Mouse (Mus musculus): ENCODE results near the gene Hist1h2bk. TPM values are rescaled to one million over a fixed set of nuclear protein-coding genes. Genes with fewer than 3 reads are reported as not detected.
A peak's percentile ranks its signal among the peaks of the same experiment; 100 is the strongest.

Hist1h2bk gene
- total and polyA plus RNA-seq, 3 experiments: 5.7 to 2,495 TPM; not detected in 1

- Histone ChIP-seq H3K27me3 (ENCODE audit: control insufficient read depth in 1 of 2, insufficient read depth in 2 of 2, low read length in 2 of 2) (no peaks in the 10 kb centered on the region), H3K36me3 (ENCODE audit: control insufficient read depth in 1 of 2, insufficient read depth in 2 of 2, low read length in 2 of 2) (peaks cover 0 to 21% of the 10 kb centered on the region in 2 experiments; a peak in 2 of 4 replicates), H3K9ac (ENCODE audit: control insufficient read depth, low read depth, low read length, poor library complexity, severe bottlenecking) (peak overlapping the region; percentile 73), H3K4me1 (ENCODE audit: control insufficient read depth in 1 of 2, insufficient read depth in 2 of 2, low read length in 2 of 2) (no peaks in the 10 kb centered on the region; a peak in 1 of 4 replicates), H3K4me3 (ENCODE audit: control insufficient read depth in 1 of 2, insufficient read depth in 1 of 2, low read depth in 2 of 2, low read length in 2 of 2) (no peak overlapping the region), H3K27ac (ENCODE audit: control insufficient read depth, low read depth, low read length) (peak overlapping the region; percentile 92), H3K9me3 (replicated peaks; ENCODE audit: insufficient read depth, low read length) (no peaks in the 10 kb centered on the region), H3K79me2 (ENCODE audit: control insufficient read depth, insufficient read depth, low read length, poor library complexity) (no peaks in the 10 kb centered on the region; the same call in 1 of the 2 replicates)
- TF ChIP-seq TBP (IDR thresholded peaks at IDR 0.05; ENCODE audit: low read depth, low read length) (peak; percentile 91), MXI1 (IDR thresholded peaks at IDR 0.05; ENCODE audit: low read depth, low read length) (no peak), UBTF (IDR thresholded peaks at IDR 0.05; ENCODE audit: borderline replicate concordance, insufficient read depth, low read depth, low read length) (no peak)
- peak; percentile 61 for DNase-seq (ENCODE audit: low read depth, low spot score)
Observed at GRCm38 (mm10) chr13:22039364-22039763, 3.7 kb downstream of the Hist1h2bk start.

- no peaks in the 10 kb centered on the region for H3K27me3 ChIP-seq (ENCODE audit: control insufficient read depth in 1 of 2, insufficient read depth in 2 of 2, low read length in 2 of 2)
- peak overlapping the region in 1 of 2 experiments; percentile 4; a peak in 1 of 4 replicates for H3K4me3 ChIP-seq (ENCODE audit: control insufficient read depth in 1 of 2, insufficient read depth in 1 of 2, low read depth in 2 of 2, low read length in 2 of 2)
- peak overlapping the region; percentile 73 for H3K9ac ChIP-seq (ENCODE audit: control insufficient read depth, low read depth, low read length, poor library complexity, severe bottlenecking)
- H3K27ac ChIP-seq (ENCODE audit: control insufficient read depth, low read depth, low read length): peak overlapping the region; percentile 92
- TF ChIP-seq TCF12 (IDR thresholded peaks at IDR 0.05; ENCODE audit: low read depth, low read length): no peak
- no peak for TF ChIP-seq CHD1 (IDR thresholded peaks at IDR 0.05; ENCODE audit: low read depth, low read length)
- no peak for TF ChIP-seq GABPA (IDR thresholded peaks at IDR 0.05; ENCODE audit: low read depth, low read length)
- TF ChIP-seq CHD2 (IDR thresholded peaks at IDR 0.05; ENCODE audit: low read length): no peak
- no peak for TF ChIP-seq GATA1 (IDR thresholded peaks at IDR 0.05; ENCODE audit: low read depth, low read length)
- TF ChIP-seq ZNF384 (IDR thresholded peaks at IDR 0.05; ENCODE audit: low read depth, low read length): no peak
- no peak for TF ChIP-seq ZKSCAN1 (IDR thresholded peaks at IDR 0.05; ENCODE audit: low read depth, low read length)
- no peak for TF ChIP-seq UBTF (IDR thresholded peaks at IDR 0.05; ENCODE audit: borderline replicate concordance, insufficient read depth, low read depth, low read length)
- TF ChIP-seq NRF1 (IDR thresholded peaks at IDR 0.05; ENCODE audit: insufficient read depth, low read depth, low read length, poor library complexity, severe bottlenecking): no peak
- TF ChIP-seq RAD21 (IDR thresholded peaks at IDR 0.05; ENCODE audit: low read depth, low read length): no peak
- TF ChIP-seq ETS1 (IDR thresholded peaks at IDR 0.05; ENCODE audit: low read depth, low read length): no peak
- no peak for TF ChIP-seq SIN3A (IDR thresholded peaks at IDR 0.05; ENCODE audit: low read length)
- no peak for TF ChIP-seq MYB (IDR thresholded peaks at IDR 0.05; ENCODE audit: low read depth, low read length)
- peaks cover 0 to 18% of the 10 kb centered on the region in 2 experiments; a peak in 2 of 4 replicates for H3K36me3 ChIP-seq (ENCODE audit: control insufficient read depth in 1 of 2, insufficient read depth in 2 of 2, low read length in 2 of 2)
- DNase-seq (ENCODE audit: low read depth, low spot score): no peak
- H3K4me1 ChIP-seq (ENCODE audit: control insufficient read depth in 1 of 2, insufficient read depth in 2 of 2, low read length in 2 of 2): peaks cover 0 to 4% of the 10 kb centered on the region in 2 experiments; a peak in 1 of 4 replicates
- no peaks in the 10 kb centered on the region; the same call in 1 of the 2 replicates for H3K79me2 ChIP-seq (ENCODE audit: control insufficient read depth, insufficient read depth, low read length, poor library complexity)
- no peaks in the 10 kb centered on the region for H3K9me3 ChIP-seq (replicated peaks; ENCODE audit: insufficient read depth, low read length)
Observed at GRCm38 (mm10) chr13:22039951-22040463, 4.3 kb downstream of the Hist1h2bk start.

All from MEL (cell line).